Mouse (Mus musculus) cerebral cortex, adult 2 months (tissue): Measurements from ENCODE around the gene Pitx2.

Experiments used
- WGBS: fragments of 180-500 bp; shearing (Covaris S2); methylation state at CpG from one replicate; pipeline ENCODE4 v1.1.7; 2018; 5-methylcytosine and 5-hydroxymethylcytosine counted together

Gene Pitx2

GRCm38 (mm10) chr3:129216491-129216890 lies 16.8 kb downstream of the Pitx2 start:
- 5% methylated on average over 9 of the region's 9 CpGs for WGBS

GRCm38 (mm10) chr3:129216911-129217561 lies 17.4 kb downstream of the Pitx2 start:
- 5% methylated on average over 34 of the region's 34 CpGs for WGBS

GRCm38 (mm10) chr3:129217862-129218370 lies 18.2 kb downstream of the Pitx2 start:
- WGBS = 5% methylated on average over 12 of the region's 12 CpGs

GRCm38 (mm10) chr3:129218371-129218921 lies 18.8 kb downstream of the Pitx2 start:
- WGBS = 2% methylated on average over 41 of the region's 41 CpGs

- 5% methylated on average over 7 of the region's 7 CpGs for WGBS
These were observed 20.5 kb downstream of the Pitx2 start for GRCm38 (mm10) chr3:129220086-129220670.

- 8% methylated on average over 24 of the region's 24 CpGs for whole genome bisulfite sequencing
These were observed 21.2 kb downstream of the Pitx2 start for GRCm38 (mm10) chr3:129220681-129221379.

GRCm38 (mm10) chr3:129221380-129222260 lies 21.9 kb downstream of the Pitx2 start:
- 9% methylated on average over 26 of the region's 27 CpGs for WGBS

GRCm38 (mm10) chr3:129222448-129223290 lies 23.0 kb downstream of the Pitx2 start:
- WGBS = 5% methylated on average over 21 of the region's 21 CpGs

GRCm38 (mm10) chr3:129223401-129223800 lies 23.7 kb downstream of the Pitx2 start:
- 2% methylated on average over 6 of the region's 6 CpGs for WGBS

- 2% methylated on average over 26 of the region's 26 CpGs for WGBS
These were observed 24.5 kb downstream of the Pitx2 start for GRCm38 (mm10) chr3:129223964-129224805.

GRCm38 (mm10) chr3:129224806-129225576 lies 25.3 kb downstream of the Pitx2 start:
- 2% methylated on average over 40 of the region's 40 CpGs for WGBS

- WGBS = 2% methylated on average over 13 of the region's 13 CpGs
These were observed 26.1 kb downstream of the Pitx2 start for GRCm38 (mm10) chr3:129225577-129226289.

- 2% methylated on average over 6 of the region's 6 CpGs for WGBS
These were observed 27.0 kb downstream of the Pitx2 start for GRCm38 (mm10) chr3:129226681-129227080.

- WGBS = 27% methylated on average over 5 of the region's 5 CpGs
These were observed 27.7 kb downstream of the Pitx2 start for GRCm38 (mm10) chr3:129227331-129227730.

- WGBS = 53% methylated on average over 1 of the region's 1 CpGs
These were observed 38.3 kb downstream of the Pitx2 start for GRCm38 (mm10) chr3:129238010-129238409.

- 22% methylated on average over 13 of the region's 13 CpGs for WGBS
These were observed 39.1 kb downstream of the Pitx2 start for GRCm38 (mm10) chr3:129238664-129239258.

- 88% methylated on average over 9 of the region's 9 CpGs for WGBS
These were observed 51.3 kb downstream of the Pitx2 start for GRCm38 (mm10) chr3:129250997-129251396.

GRCm38 (mm10) chr3:129254246-129254645 lies 54.6 kb downstream of the Pitx2 start:
- WGBS = 51% methylated on average over 10 of the region's 10 CpGs
